Mouse (Mus musculus) MEL (cell line): ENCODE results near the gene Kcnc3.

Experiments used
- CTCF ChIP-seq, 3 experiments: IDR thresholded peaks in 2 of 3; conservative IDR thresholded peaks in 1 of 3; 2 replicates each; pipeline ENCODE4 v1.5.1; 2011 to 2012; ENCODE audit warnings: low read length in 3 of 3, low read depth in 2 of 3, mild to moderate bottlenecking in 2 of 3, improper control_type of control experiment in 1 of 3, inconsistent platforms in 1 of 3, mixed read lengths in 1 of 3, moderate library complexity in 1 of 3; ENCODE audit not compliant: control insufficient read depth in 1 of 3, insufficient read depth in 1 of 3, poor library complexity in 1 of 3, severe bottlenecking in 1 of 3
- EP300 ChIP-seq, 2 experiments: IDR thresholded peaks; 2 replicates each; pipeline ENCODE4 v1.6.1; 2011; ENCODE audit warnings: improper control_type of control experiment in 2 of 2, low read length in 2 of 2, low read depth in 1 of 2, mild to moderate bottlenecking in 1 of 2
- GABPA ChIP-seq: IDR thresholded peaks from 2 replicates; pipeline ENCODE4 v1.6.1; 2012; ENCODE audit warnings: low read depth, mild to moderate bottlenecking, inconsistent platforms, low read length, improper control_type of control experiment, moderate library complexity
- MAFK ChIP-seq: IDR thresholded peaks from 2 replicates; pipeline ENCODE4 v1.6.1; 2011; ENCODE audit warnings: low read depth, mild to moderate bottlenecking, low read length, improper control_type of control experiment, borderline replicate concordance
- MYC ChIP-seq: IDR thresholded peaks from 2 replicates; pipeline ENCODE4 v1.6.1; 2011; ENCODE audit warnings: low read depth, mild to moderate bottlenecking, low read length, improper control_type of control experiment, moderate library complexity
- NELFE ChIP-seq: IDR thresholded peaks from 2 replicates; pipeline ENCODE4 v1.6.1; 2011; ENCODE audit warnings: low read depth, low read length, improper control_type of control experiment
- POLR2A ChIP-seq, 2 experiments: IDR thresholded peaks; 2 replicates each; pipeline ENCODE4 v1.6.1; 2011 to 2012; ENCODE audit warnings: low read length in 2 of 2, mild to moderate bottlenecking in 2 of 2, control low read depth in 1 of 2, improper control_type of control experiment in 1 of 2, low read depth in 1 of 2, moderate library complexity in 1 of 2; ENCODE audit not compliant: control insufficient read depth in 1 of 2, insufficient read depth in 1 of 2, poor library complexity in 1 of 2

GRCm38 (mm10) chr7:44593775-44594174, 3.3 kb downstream of the Kcnc3 start:
- TF ChIP-seq POLR2A (IDR thresholded peaks at IDR 0.05; ENCODE audit: control insufficient read depth in 1 of 2, insufficient read depth in 1 of 2, low read depth in 1 of 2, low read length in 2 of 2, poor library complexity in 1 of 2) (no peak), NELFE (no peak), GABPA (no peak), MYC (no peak), CTCF (IDR thresholded peaks at IDR 0.05 in 2 of 3, conservative IDR thresholded peaks at IDR 0.05 in 1 of 3; ENCODE audit: control insufficient read depth in 1 of 3, insufficient read depth in 1 of 3, low read depth in 2 of 3, low read length in 3 of 3, poor library complexity in 1 of 3, severe bottlenecking in 1 of 3) (no peak), MAFK (no peak), EP300 (IDR thresholded peaks at IDR 0.05; ENCODE audit: low read depth in 1 of 2, low read length in 2 of 2) (no peak)
